Mouse (Mus musculus) hindbrain, embryonic 11.5 days (tissue): ENCODE data around the gene Flt3l. TPM values are rescaled to one million over a fixed set of nuclear protein-coding genes. Genes with fewer than 3 reads are reported as not detected.

Source experiments
- ATAC-seq: fragments of 200-750 bp; cut with Nextera tagmentation; 2 replicates; pipeline ENCODE4 v1.8.0; 2017; ENCODE audit warnings: mild to moderate bottlenecking, moderate TSS enrichment, moderate library complexity; ENCODE audit not compliant: low FRiP score
- DNase-seq: peaks from one replicate; pipeline ENCODE4 v3.0.0-alpha.2; 2015; ENCODE audit warnings: low spot score
- H3K27ac ChIP-seq: fragments of 300-500 bp; sonication (generic); 2 replicates; pipeline ENCODE4 v1.5.1; 2014; ENCODE audit warnings: mild to moderate bottlenecking, low read depth, low read length
- H3K27me3 ChIP-seq: fragments of 300-500 bp; sonication (generic); 2 replicates; pipeline ENCODE4 v1.6.1; 2014; ENCODE audit warnings: mild to moderate bottlenecking, low read length, moderate library complexity, mixed read lengths; ENCODE audit not compliant: control insufficient read depth, insufficient read depth
- H3K36me3 ChIP-seq: fragments of 300-500 bp; sonication (generic); 2 replicates; pipeline ENCODE4 v1.6.1; 2014; ENCODE audit warnings: mild to moderate bottlenecking, low read length, moderate library complexity, mixed read lengths; ENCODE audit not compliant: control insufficient read depth, insufficient read depth
- H3K4me1 ChIP-seq: fragments of 300-500 bp; sonication (generic); replicated peaks from 2 replicates; pipeline ENCODE4 v1.6.1; 2014; ENCODE audit warnings: low read length, mixed read lengths; ENCODE audit not compliant: control insufficient read depth, insufficient read depth
- H3K4me2 ChIP-seq: fragments of 300-500 bp; sonication (generic); replicated peaks from 2 replicates; pipeline ENCODE4 v1.6.1; 2014; ENCODE audit warnings: mild to moderate bottlenecking, low read depth, low read length
- H3K4me3 ChIP-seq: fragments of 300-500 bp; sonication (generic); 2 replicates; pipeline ENCODE4 v1.5.1; 2014; ENCODE audit warnings: low read depth, low read length
- H3K9ac ChIP-seq: fragments of 300-500 bp; sonication (generic); 2 replicates; pipeline ENCODE4 v1.6.1; 2014; ENCODE audit warnings: low read depth, low read length
- H3K9me3 ChIP-seq: fragments of 300-500 bp; sonication (generic); 2 replicates; pipeline ENCODE4 v1.6.1; 2016; ENCODE audit warnings: low read length; ENCODE audit not compliant: control insufficient read depth
- WGBS: fragments of 180-500 bp; shearing (Covaris S2); extraction: QIAGEN DNeasy Blood & Tissue Kit; methylation state at CpG from one replicate; pipeline ENCODE4 v1.1.7; 2014; 5-methylcytosine and 5-hydroxymethylcytosine counted together
- polyA plus RNA-seq: library from polyadenylated mRNA; unstranded; fragments of >200 nt; fragmentation: Nextera tagmentation; extraction: Ambion mirVana; gene quantifications from 2 replicates; pipeline ENCODE4 v1.2.1, GENCODE M21; 2014

Gene Flt3l
- polyA plus RNA-seq, 1 experiment from 2014 or later, result 1.5 TPM

DNA sequence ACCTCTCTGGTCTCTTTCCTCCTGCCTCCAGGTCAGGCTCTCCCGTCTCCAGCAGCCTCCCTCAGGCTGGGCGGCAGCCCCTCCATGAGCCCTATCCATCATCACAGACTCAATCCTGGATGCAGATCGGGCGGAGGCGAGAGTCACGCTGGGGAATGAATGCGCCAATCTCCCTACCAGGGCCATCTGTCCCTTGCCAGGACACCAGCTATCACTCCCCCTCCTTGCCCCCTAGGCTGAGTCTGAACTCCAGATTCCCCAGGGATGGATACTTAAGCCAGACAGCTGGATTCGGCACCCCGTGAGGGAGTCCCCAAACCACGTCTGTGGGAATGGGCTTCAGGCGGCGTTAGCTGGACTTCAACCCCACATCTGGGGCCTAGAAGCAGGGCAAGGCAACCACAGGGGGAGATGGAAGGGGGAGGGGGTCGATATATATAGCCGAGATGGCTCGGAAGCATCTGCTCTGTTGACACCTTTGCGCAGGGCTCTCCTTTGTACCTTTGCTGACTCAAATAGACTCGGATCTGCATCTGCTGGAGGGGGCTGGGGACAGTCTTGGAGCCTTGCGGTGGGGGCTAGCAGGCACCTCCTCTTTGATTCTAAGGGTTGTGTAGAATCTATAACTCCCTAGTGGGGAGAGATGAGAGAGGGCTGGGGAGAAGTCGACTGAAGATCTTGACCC is 31.7 kb upstream of the Flt3l start:
- 2% methylated on average over 19 of the region's 19 CpGs for WGBS
- no peaks in the 10 kb centered on the region for H3K36me3 ChIP-seq
- no peak overlapping the region for H3K4me3 ChIP-seq
- H3K9me3 ChIP-seq, result peaks cover 13% of the 10 kb centered on the region
- DNase-seq, result peak; percentile 51
- no peak overlapping the region for H3K9ac ChIP-seq
- peaks cover 74% of the 10 kb centered on the region for H3K27me3 ChIP-seq
- H3K4me1 ChIP-seq, result peaks cover 6% of the 10 kb centered on the region
- peak overlapping the region; percentile 45; the same call in 1 of the 2 replicates for H3K27ac ChIP-seq
- ATAC-seq, result peak; percentile 31; the same call in 1 of the 2 replicates
- H3K4me2 ChIP-seq, result peak overlapping the region; percentile 7; the same call in 1 of the 2 replicates

DNA sequence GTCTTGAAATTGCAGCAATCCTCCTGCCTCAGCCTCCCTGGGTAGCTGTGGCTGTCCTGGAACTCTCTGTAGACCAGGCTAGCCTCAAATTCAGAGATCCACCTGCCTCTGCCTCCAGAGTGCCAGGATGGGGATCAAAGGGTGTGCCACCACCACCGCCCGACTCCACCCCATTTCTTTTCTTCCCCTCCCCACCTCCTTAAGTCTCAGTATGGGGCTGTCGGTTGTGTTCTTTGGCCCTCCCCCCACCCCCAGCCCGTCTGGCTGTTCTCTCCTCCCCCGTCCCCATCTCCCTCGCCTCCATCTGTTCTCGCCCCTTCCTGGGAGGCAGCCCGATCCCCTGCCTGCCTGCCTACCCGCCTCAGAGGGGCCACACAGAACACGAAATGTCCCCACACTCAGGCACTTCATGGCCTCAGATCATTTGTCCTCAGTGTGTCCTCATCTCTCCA is 30.7 kb upstream of the Flt3l start:
- H3K9ac ChIP-seq, result no peak overlapping the region
- DNase-seq (no peak), ATAC-seq (no peak)
- H3K9me3 ChIP-seq, result peaks cover 11% of the 10 kb centered on the region
- no peak overlapping the region for H3K4me2 ChIP-seq
- no peak overlapping the region for H3K4me3 ChIP-seq
- peaks cover 11% of the 10 kb centered on the region for H3K4me1 ChIP-seq
- WGBS, result 22% methylated on average over 10 of the region's 10 CpGs
- H3K27ac ChIP-seq, result no peak overlapping the region
- peaks cover 78% of the 10 kb centered on the region for H3K27me3 ChIP-seq
- no peaks in the 10 kb centered on the region for H3K36me3 ChIP-seq

GRCm38 (mm10) chr7:45165701-45166100 is 29.5 kb upstream of the Flt3l start:
- H3K27me3 ChIP-seq, result peaks cover 72% of the 10 kb centered on the region
- H3K4me2 ChIP-seq, result no peak overlapping the region
- DNase-seq (no peak), ATAC-seq (no peak)
- no peaks in the 10 kb centered on the region for H3K36me3 ChIP-seq
- H3K4me3 ChIP-seq, result no peak overlapping the region
- no peak overlapping the region for H3K27ac ChIP-seq
- 53% methylated on average over 11 of the region's 11 CpGs for WGBS
- H3K4me1 ChIP-seq, result peaks cover 11% of the 10 kb centered on the region
- no peak overlapping the region for H3K9ac ChIP-seq
- peaks cover 11% of the 10 kb centered on the region for H3K9me3 ChIP-seq

- no peak for ATAC-seq
- Histone ChIP-seq H3K4me1 (peaks cover 11% of the 10 kb centered on the region), H3K27ac (no peak overlapping the region), H3K9ac (no peak overlapping the region), H3K9me3 (peaks cover 7% of the 10 kb centered on the region), H3K4me3 (no peak overlapping the region), H3K36me3 (no peaks in the 10 kb centered on the region), H3K27me3 (peaks cover 72% of the 10 kb centered on the region), H3K4me2 (no peak overlapping the region)
- 67% methylated on average over 5 of the region's 5 CpGs for WGBS
- no peak for DNase-seq
These were observed 28.6 kb upstream of the Flt3l start for GRCm38 (mm10) chr7:45164833-45165232.

DNA sequence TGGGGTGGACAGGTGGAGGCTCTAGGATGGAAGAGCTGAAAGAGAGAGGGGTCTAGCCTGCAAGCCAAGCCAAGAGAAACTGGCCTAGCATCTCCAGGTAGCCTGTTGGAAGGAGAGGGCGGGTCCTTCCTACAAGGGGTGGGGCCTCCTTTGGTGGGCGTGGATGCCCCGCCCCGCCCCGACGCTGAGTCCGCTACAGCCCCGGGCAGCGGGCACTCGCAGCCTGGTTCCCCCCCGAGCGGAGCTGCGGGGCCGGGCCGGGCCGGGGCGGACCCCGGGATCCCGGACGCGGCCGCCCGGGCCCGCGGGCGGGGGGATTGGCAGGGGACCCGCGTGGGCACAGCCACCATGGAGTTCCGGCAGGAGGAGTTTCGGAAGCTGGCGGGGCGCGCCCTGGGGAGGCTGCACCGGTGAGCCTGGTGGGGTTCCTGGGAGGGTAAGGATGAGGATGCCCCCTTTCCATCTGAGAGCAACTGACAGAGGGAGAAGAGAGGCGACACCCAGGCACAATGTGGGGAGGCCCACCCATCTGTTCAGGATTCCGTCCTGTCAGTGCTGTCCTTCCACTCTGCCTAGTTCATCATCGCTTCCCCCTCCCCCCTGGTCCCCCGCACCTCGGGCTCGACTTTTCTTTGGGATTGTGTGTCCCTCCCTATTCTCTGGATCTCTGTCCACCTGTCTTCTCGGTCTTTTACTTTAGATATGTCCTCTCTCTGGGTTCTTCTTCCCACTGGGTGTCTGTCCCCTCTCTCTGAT is 27.7 kb upstream of the Flt3l start, which contains the start of gene Slc17a7:
Slc17a7 (plus strand) TSS at position 215 of the 756 bp plus-strand sequence.
- H3K4me2 ChIP-seq, result peak within 1 kb of the TSS; percentile 59
- peak within 1 kb of the TSS; percentile 34; the same call in 1 of the 2 replicates for H3K9ac ChIP-seq
- H3K4me1 ChIP-seq, result peaks cover 11% of the 10 kb centered on the region
- H3K27me3 ChIP-seq, result peaks cover 63% of the 10 kb centered on the region
- H3K27ac ChIP-seq, result no peak within 1 kb of the TSS
- no peaks in the 10 kb centered on the region for H3K36me3 ChIP-seq
- no peak for ATAC-seq
- no peaks in the 10 kb centered on the region for H3K9me3 ChIP-seq
- WGBS, result 2% methylated on average over 39 of the region's 41 CpGs
- peak; percentile 44 for DNase-seq
- H3K4me3 ChIP-seq, result peak within 1 kb of the TSS; percentile 34

DNA sequence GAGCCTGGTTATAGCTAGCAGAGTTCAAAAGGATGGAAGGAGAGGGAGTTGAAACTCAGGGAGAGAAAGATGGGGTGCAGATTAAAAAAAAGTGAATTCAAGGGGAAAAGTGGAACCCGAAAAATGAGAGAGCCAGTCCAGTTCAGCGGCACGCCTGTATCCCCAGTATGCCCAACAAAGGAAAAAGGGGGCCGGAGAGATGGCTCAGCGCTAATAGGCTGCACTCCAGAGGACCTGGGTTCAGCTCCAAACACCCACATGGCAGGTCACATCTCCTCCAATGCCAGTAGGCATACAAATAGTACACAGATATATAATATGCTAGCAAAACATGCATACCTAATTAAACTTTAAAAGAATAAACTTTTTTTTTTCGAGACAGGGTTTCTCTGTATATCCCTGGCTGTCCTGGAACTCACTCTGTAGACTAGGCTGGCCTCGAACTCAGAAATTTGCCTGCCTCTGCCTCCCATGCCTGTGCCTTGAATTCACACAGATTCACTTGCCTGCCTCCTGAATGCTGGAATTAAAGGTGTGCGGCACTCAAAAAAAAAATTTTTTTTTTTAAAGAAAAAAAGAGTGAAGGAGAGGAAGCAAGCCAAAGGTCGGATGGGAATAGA is 26.9 kb upstream of the Flt3l start:
- Histone ChIP-seq H3K27ac (no peak overlapping the region), H3K9ac (no peak overlapping the region), H3K9me3 (no peaks in the 10 kb centered on the region), H3K4me1 (peaks cover 10% of the 10 kb centered on the region), H3K4me2 (no peak overlapping the region), H3K27me3 (peaks cover 55% of the 10 kb centered on the region), H3K36me3 (0 out of 2 replicates have a peak, but pooled peaks cover 2% of the 10 kb centered on the region), H3K4me3 (no peak overlapping the region)
- DNase-seq (no peak), ATAC-seq (no peak)
- WGBS, result 72% methylated on average over 9 of the region's 9 CpGs

DNA sequence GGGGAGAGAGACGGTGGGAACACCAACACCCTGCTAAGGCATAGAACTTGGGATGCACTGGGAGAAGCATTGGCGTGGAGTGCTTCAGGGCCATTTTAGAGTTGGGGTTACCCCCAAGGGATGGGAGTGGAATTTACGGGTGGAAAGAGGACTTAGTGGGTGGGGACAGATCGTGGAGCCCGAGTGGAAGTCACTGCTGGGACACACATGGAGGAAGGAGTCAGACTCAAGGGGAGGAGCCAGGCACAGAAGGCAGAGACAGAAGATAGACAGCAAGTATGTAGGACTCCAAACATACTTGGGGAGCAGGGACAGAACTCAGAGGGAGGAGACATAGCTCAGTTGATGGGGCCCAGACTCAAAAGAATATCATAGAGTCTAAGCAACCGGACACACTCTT is 26.3 kb upstream of the Flt3l start:
- Histone ChIP-seq H3K9me3 (no peaks in the 10 kb centered on the region), H3K9ac (no peak overlapping the region), H3K27ac (no peak overlapping the region), H3K36me3 (0 out of 2 replicates have a peak, but pooled peaks cover 2% of the 10 kb centered on the region), H3K27me3 (peaks cover 49% of the 10 kb centered on the region), H3K4me1 (peaks cover 9% of the 10 kb centered on the region), H3K4me3 (peak overlapping the region; percentile 26), H3K4me2 (peak overlapping the region; percentile 63)
- WGBS, result 24% methylated on average over 6 of the region's 6 CpGs
- ATAC-seq (peak; percentile 34; the same call in 1 of the 2 replicates), DNase-seq (peak; percentile 26)

- Histone ChIP-seq H3K4me2 (peak overlapping the region; percentile 63), H3K27ac (no peak overlapping the region), H3K9ac (no peak overlapping the region), H3K4me1 (peaks cover 9% of the 10 kb centered on the region), H3K27me3 (peaks cover 43% of the 10 kb centered on the region), H3K9me3 (no peaks in the 10 kb centered on the region), H3K36me3 (0 out of 2 replicates have a peak, but pooled peaks cover 2% of the 10 kb centered on the region), H3K4me3 (peak overlapping the region; percentile 26)
- 5% methylated on average over 35 of the region's 35 CpGs for WGBS
- ATAC-seq (peak; percentile 86), DNase-seq (peak; percentile 90)
These were observed 25.6 kb upstream of the Flt3l start for GRCm38 (mm10) chr7:45161612-45162473.
